Mouse (Mus musculus): ENCODE results near the gene Tceanc2.

The Tceanc2 gene

DNA sequence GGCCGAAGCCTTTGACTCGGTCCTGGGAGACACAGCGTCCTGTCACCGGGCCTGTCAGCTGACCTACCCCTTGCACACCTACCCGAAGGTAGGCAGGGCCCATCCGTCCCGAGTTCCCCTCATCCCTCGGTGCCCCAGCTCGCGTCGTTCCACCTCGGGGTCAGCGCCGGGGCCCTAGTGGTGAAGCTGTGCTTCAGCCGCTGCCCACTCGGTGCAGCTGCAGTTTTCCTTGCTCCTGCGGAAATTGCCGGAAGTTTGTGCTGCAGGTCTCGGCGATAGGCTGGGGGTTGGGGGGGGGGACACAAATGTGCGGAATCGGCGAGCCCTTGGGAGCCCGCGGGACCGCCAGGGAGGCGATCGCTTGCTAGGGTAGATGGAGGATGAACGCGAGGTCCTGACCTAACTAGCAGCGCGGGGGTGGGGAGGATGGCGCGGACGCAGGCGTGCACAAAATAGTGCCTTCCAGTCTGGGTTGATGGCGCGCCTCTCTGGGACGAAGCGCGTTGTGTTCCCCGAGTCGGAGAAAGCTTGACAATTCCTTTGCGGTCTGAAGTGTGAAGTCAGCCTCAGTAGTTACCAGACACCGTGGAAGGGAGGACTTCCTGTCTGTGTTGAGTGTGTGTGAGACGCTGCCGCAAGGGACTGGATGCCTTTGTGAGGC, at the start of gene Tceanc2:
Gene Tceanc2, minus strand, starts transcription at position 287 of the 661 bp plus-strand sequence.
- peak; percentile 62 for DNase-seq

DNA sequence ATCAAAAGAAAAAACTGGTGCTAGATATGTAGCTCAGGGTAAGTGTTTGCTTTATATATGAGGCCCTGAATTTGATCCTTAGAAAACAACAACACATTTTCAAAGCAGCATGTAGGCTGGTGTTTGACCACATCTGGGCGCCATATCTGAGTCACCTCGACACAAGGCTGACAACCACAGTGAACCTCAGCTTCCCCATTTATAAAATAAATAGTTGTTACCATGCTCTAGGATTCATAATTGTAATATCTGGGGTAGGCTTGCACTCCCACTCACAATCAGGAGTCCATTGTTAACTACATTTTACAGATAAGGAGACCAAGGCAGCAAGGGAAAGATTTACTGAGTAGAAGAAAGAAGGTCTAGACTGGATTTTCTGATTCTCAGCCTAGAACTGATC, 47.4 kb upstream of the Tceanc2 start:
- no peak for DNase-seq

DNA sequence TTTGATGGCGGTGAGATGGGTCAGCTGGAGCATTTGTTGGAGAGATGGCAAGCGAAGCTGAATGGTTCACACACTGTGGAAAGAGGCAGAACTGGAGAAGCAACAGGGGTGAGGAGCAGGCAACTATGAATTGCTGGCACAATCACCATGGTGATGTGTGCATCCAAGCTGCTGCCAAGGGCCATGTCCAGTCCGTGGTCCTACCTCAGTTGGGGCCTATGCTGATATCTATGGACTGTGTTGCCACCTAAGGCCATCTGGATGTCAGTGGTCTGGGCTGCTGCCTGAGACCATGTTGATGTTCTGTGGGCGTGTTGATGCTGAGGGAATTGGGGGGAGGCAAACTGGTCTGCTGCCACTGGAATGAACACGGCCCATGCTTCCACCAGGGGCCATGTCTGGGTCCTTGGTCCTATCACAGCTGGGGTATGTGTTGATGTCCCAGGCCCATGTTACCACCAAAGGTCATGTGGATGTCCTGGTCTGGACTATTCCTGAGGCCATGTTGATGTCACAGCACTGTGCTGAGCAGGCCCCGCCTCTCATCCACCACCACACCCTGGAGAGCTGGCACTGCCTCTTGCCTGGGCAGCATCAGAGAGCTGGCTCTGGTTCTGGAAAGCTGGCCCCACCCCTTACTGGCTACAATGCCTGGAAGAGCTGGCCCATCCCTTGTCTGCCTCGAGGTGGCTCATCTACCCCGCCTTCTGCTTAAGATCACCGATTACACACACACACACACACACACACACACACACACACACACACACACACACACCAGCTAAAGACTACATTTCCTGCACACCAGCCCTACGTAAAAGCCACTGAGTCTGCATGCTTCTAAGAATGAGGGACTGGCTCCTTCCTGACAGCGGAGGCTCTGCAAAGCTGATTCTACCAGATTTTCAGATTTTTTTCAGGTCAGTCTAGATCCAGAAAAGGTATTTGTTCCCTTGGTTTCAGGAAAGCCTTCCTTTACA, 44.6 kb upstream of the Tceanc2 start:
- peak; percentile 16 for DNase-seq

DNA sequence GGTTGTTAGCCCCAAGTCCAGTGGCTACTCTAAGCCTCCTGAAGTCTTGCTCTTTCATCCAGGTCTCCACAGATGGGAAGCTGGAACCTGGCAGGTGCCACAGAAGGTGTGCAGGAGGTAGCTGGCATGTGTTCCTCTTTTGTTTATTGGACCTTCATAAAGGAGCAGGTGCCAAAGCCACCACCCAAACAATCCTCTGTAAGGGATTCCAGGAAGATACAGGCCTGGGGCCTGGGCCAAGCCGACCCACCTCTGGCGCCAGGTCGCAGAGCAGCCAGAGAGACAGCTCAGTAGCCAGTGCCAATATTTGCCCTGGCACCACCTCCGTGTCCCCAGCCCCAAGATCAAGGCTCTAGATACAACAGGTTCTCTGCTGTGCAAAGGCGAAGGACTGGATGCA, 42.6 kb upstream of the Tceanc2 start:
- DNase-seq: peak; percentile 19

DNA sequence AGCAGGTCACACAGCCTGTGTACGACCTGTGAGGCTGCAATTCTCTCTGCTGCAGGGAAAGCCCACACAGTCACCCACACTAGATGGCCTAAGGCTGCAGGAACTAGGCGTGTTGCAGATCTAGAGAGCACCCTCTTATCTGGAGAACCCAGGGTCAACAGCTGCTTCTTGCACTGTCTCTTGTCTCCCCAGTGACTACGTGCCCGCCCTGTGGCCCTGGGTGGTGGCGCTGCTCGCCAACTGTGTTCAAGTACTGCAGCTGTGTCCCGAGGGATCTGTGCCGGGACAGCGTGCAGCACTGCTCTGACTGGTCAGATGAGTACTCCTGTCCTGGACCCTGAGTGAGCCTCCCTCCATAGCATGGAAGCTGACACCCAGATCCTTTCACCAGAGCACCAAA, 38.7 kb upstream of the Tceanc2 start:
- DNase-seq: no peak

DNA sequence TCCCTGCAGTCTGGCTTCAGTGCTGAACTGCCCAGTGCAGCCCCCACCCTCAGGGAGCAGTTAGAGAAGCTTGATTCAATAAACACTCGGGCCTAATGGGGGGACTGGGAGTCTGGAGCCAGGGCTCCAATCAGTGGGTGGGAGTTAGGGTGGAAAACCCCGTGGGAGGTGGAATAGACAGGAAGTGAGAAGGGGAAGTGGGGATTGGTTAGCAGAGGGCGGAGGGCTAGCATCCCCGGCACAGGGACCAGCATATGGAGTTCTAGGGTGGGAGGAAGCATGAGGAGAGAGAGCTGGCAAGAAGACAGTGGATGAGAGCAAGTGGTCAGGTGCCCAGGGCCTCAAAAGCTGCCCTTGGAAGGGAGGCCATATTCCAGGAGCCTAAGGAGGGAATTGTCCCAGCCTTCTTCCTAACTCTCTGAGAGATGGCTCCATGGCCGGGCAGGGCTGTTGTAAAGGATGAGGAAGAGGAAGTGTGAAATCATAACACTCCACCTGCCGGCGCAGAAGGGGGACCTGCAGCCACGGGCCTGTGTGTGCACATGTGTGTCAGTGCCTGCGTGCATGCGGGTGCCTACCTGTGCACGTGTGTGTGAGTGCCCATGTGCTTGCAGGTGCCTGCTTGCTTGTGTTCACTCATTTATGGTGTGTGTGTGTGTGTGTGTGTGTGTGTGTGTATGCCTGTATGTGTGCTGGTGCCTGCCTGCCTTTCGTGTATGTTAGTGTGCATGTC, 34.5 kb upstream of the Tceanc2 start:
- no peak for DNase-seq

DNA sequence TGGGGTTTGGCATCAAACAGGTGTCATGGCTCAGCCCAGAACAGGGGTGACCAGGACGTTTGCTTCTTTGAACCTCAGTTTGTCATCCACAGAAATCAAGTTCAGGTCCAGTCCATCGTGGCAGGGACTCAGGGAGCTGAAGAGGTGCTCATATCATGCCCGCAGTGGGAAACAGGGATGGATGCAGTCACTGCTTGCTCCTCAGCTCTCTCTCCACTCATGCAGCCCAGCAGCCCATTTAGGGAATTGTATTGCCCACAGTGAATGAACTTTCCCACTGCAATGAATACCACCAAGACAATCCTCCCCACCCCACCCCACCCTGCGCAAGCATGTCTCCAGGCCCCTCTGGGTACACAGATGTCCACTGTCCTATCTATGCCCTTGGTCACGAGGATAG, 33.0 kb upstream of the Tceanc2 start:
- DNase-seq: no peak

DNA sequence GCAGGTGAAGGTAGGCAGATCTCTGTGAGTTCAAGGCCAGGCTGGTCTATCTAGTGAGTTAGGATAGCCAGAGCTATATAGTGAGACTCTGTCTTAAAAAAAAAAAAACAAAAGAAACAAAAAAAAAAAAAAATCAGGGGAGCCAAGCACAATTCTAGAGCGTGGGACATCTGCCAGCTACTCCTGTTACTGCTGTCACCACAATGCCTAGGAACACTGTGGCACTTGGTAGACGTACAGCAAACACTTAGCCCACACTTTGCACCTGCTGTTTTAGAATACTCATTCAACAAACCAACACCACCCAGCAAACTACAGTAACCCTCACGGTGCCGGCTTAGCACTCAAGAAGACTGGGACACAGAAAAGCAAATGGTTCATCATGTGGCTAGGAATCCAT, 32.5 kb upstream of the Tceanc2 start:
- DNase-seq: no peak

DNA sequence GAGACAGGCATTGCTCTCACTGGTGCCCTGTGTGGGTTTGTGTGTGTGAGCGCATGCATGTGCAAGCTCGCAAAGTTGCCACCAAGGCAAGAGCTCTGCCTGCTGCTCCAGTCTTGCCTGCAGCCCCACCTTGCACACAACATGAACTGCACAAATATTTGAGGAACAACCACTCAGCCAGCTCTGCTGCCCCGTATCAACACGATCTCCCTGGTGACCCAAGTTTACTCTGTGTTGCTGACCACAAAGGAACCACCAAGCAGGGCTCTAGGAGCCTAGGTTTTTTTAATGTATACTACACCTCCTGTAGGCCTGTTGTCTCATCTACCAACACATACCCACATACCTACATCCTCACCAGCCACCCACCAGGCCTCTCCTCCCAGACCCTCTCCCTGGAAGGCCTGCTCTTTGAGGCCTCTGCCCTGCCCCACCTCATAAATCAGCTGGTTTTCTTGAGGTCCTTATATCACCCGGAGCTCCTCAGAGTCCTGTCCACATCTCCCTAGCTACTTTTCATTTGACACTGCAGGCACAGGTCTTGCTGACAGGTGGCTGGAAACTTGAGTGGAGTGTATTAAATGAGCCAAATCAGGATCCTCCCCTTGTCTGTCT, 31.7 kb upstream of the Tceanc2 start:
- DNase-seq: no peak

DNA sequence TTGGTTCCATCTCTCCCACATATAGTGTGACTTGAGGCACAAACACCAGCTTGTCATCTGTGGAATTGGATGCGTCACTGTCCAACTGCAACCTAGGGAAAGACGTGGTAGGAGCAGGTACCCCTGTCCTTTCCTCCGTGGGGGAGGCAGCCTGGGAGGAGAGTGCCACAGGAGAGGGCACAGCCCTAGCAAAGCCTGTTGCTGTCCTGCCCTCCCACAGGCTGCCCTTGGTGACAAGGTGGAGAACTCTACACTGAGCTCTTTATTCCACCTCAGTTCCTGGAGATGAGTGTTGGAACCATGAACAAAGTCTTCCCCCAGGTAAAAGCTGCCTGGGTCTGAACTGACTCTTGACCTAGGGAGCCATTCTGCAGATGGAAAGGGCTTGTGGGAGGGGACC, 30.0 kb upstream of the Tceanc2 start, which contains the start of gene Ldlrad1:
Gene Ldlrad1, plus strand, starts transcription at position 301 of the 400 bp plus-strand sequence.
- no peak for DNase-seq

DNA sequence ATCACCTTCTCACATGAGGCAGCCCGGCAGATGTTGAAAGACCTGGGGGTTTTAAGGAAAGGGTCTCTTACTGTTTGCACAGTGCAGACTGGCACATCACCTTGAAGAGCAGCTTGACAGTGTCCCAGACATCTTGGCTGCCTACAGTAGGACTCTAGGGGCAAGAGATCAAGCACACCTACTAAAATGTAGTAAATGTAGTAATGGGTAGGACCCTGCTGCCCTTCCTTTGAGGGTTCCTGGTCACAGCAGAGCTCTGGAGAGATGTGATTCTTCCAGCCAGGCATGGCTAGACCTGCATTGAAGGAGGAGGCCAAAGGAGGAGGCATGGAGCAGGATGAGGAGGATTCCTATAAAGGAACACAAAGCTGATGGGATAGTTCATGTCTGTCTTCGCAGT, 28.1 kb upstream of the Tceanc2 start:
- no peak for DNase-seq

DNA sequence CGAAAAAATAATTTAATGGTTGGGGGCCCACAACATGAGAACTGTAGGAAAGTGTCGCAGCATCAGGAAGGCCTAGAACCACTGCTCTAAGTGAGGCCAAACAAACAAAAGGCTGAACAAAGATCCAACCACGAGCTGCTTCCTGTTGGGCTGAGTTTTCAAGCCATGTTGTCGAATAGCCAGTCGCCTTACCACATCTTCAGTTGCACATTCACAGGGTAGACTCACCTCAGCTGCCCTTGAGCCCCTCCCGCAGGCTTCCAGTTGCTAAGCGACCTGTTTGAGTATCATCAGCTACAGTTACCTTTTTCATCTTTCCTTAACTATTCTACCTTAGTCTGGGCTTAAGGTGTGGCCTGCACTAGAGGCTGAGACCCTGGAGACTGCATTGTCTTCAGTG, 24.1 kb upstream of the Tceanc2 start:
- no peak for DNase-seq

DNA sequence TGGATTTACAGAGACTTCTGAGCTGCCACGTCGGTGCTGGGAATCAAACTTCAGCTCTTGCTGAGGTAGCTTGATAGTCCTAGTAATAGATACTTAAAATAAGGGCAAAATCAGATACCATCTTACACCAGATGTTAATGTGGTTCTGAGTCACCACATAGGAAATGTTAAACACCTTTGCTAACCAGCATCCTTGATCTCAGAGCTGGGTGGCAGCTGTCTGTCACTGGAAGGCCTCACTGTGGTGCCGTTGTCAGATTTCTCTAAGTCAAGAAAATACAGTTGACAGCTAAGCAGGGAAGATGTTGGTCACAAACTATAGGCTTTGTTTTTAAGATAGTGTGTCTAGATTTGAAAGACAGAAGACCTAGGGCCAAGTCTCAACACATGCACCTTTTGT, 22.9 kb upstream of the Tceanc2 start:
- DNase-seq: no peak

DNA sequence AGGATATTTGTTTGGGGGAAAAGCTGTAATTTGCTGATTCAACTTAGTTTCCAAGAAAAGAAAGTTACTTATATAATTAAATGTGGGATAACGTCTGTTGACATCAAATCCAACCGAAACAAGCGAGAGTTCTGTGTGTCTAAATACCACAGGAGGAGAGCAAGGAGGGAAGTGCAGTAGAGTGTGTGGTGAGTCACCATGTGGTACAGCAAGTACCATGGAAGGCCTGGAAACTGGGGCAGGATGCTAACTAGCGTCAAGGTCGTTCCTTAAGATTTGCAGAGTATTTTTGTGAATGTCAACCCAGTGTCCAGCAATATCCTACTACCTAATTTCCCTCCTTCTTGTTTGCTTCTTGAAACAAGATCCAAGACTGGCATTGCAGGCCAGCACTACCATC, 19.2 kb upstream of the Tceanc2 start:
- DNase-seq: no peak

DNA sequence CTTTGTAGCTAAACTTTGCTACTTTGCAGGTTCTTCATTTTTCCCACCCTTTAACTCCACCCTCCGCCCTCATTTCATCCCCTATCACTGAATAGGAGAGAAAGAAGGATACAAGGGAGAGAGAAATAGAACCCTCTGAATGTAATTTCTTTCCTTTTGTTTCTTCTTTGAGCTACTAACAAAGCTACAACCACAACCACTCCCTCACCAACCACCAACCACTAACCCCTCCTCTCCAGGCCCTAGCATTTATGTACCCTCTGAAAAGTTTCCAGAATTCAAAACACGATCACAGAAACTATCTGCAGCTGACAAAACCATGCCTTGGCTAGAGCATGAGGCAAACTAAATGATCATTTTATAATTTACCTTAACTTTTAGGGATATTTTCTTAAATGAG, 17.5 kb upstream of the Tceanc2 start:
- DNase-seq: no peak

DNA sequence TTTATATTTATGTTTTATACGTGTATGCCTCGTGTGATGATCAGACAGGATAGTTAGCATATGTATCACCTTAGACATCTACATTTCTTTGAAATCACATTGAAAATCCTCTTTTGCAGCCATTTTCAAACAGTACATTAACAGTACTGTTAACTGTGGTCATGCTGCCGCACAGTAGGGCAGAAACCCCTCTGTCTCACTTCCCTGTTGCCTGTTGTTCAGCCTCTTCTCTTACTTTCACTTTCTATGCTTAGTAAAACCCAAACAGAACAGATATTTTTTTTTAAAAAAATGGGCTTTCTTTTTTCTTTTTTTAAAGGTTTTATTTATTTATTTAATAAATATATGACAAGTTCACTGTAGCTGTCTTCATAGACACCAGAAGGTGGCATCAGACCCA, 14.9 kb upstream of the Tceanc2 start:
- no peak for DNase-seq

DNA sequence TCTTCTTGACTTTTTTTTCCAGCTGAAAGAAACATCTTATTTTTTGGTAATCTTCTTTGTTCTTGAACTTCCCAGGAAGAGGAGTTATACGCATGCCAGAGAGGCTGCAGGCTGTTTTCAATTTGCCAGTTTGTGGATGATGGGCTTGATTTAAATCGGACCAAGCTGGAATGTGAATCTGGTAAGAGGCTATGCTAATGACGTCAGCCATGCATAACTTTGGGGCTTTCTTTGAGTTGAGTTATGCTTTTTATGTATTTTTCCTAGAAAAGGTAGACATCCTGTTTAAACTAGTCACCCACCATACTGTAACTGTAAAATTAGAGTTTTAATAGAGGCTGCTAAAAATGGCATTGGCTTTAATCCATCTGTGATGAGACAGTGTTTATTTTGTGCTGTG, 6.8 kb upstream of the Tceanc2 start:
- no peak for DNase-seq

DNA sequence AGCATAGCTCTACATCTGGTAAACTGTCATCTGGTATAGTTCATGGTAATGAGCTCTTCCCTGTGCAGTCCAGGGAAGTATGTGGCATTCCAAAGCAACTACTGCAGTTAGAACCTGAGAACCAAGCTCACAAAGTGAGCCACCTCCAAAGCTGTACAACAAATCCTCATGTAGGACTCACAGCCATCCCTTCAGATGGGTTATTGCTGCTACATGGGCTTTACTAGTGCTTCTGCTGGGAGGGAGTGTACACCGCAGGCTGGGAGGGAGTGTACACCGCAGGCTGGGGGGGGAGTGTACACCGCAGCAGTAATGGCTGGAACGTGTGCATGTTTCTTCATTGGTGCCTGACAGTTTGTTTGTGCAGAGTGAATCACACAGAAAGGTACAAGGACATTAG, 4.3 kb upstream of the Tceanc2 start:
- DNase-seq: no peak

DNA sequence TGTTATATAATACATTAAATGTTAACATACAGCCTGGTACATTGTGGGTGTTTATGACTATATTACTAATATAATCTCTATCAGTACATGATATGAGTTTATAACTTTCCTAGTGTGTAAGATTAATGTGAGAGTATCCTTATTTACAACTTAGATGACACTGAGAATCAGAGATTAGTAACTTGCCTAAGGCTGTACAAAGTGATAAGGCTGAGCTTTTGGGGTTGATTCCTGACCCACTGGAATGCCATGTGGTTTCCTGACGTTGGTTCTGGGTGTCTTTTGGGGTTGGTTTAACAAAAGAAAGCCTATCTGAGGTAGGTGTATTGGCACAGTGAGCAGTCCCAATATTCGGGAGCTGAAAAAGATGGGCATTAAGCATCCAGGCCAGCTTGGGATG, 3.9 kb upstream of the Tceanc2 start:
- DNase-seq: no peak

DNA sequence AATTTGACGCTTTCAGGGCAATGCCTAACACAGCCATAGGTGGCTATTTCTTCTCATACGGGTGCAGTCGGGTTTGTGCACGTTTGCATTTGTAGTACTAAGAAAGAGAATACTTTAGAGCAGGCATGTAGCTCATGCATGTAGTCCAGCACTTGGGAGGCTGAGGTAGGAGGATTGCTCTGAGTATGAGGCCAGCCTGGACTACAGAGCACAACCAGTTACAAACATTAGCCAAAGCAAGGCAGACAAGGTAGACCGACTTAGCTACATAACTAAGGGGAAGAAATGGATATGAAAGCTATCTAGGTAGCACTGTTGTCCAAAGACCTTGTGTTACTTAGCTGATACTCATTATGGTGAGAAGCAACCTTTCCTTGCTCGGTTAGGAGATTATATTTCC, 3.0 kb upstream of the Tceanc2 start:
- no peak for DNase-seq

DNA sequence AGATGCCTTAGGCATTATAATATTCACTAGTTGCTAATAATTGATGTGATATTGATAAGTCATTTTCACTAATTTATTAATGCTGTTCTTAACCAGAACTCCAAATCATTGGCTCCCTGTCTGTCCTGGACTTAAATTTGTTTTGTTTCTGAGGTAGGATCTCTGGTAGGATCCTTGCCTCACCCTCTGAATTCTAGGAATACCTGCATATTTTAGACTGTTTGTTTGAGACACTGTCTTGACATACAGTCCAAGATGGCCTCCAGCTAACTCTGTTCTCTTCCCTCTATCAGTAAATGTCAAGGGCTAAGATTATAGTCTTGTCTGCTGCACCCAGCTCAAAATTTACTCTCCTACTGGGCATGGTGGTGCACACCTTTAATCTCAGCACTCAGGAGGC, 1.8 kb upstream of the Tceanc2 start:
- DNase-seq: no peak

DNA sequence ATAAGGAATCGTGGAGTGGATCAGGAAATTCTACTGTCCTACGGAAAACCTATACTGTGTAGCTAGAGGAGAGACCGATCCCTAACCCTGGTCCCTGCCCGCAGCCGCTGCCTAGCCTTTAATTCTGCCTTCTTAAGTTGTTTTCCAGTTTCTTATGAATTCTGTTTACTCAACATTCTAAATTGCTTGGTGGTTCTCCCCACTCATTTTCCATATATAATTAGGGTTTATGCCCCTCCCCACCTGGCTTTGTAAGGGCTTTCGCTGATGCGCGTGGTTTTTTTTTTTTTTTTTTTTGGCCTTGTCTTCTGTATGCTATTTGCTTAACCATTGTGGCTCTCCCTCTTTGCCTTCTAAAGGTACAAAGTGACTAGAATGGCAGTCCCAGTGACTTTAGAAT, 645 bp upstream of the Tceanc2 start:
- peak; percentile 12 for DNase-seq

DNA sequence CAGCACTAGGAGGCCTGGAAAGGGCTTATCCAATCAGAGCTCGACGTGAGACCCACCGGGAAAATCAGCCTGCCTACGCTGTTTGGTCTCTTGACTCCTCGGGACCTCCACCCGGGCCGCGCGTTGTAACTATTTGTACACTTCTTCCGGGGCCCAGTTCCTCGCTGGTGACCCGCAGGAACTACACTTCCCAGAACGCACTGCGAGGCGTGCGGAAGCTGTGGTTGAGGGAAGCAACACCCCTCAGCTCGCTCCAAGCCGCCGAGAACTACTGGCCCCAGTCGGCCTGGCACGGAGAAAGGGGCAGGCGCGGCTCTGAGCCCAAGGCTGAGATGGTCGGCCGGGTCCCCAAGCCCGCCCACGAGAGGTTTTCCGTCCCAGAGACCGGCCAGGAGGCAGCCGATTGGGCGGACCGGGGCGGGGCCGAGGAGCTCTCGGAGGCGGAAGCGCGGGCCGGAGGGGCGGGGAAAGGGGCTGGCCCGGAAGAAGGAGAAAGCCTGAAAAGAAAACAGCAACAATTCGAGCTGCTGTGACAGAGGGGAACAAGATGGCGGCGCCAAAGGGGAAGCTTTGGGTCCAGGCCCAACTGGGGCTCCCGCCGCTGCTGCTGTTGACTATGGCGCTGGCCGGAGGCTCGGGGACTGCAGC, 610 bp downstream of the Tceanc2 start, which contains the start of gene Tmem59:
Gene Tmem59, plus strand, starts transcription at position 218 of the 648 bp plus-strand sequence.
- peak; percentile 98 for DNase-seq
